Mouse (Mus musculus): ENCODE measurements around the gene Hnrnpdl.

Gene Hnrnpdl

DNA sequence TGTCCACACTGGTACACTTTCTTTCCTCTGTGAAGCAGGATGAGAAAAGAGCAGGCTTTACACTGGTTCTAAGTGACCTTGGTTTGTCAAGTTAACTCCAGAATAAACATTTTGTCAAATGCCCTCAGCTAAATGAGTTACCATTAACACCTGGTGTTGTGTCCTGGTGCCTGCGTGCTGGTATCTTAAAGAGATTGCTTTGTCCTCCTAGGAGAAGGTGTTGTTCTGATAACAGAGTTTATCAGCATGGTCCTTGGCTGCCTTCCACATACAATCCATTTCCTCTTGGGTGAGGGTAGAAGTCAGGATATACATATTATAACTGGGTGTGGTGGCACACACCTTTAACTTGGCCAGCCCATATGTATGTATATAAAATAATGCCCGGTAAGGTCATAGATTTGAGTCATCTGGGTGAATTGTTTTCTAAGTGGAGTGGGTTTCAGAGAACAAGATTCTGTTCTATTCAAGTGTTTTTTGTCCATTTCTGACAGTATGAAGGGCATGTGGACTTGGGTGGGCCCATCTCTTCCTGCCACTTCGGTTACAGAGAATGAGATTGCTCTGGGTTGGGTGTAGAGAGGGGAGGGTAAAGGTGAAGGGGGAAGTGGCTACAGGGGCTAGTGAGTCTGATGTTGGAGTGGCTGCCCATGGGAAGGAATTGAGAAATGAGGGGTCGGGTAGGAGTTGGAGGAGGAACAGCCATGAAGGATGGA is 33.0 kb downstream of the Hnrnpdl start:
- no peak for DNase-seq (ENCODE audit: inconsistent age in 2 of 2, low spot score in 1 of 2)

DNA sequence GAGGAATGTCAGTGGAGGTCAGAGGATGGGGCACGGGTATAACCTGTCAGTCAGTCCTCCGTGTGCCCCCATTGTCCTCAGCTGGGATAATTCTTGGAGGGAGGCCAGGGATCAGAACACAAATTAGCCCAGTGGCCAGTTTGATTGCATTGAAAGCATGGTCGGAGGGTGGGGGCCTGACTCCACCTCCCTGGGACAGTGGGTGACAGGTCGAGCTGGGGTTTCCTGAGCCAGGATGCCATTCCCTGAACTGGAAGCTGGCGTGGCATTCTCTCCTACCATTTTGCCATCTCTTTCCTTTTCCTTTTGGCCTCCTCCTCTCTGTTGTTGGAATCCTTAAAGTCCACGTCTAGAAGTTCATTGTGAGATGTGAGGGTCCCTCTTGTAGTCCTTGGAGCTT is 33.6 kb downstream of the Hnrnpdl start:
- no peak for DNase-seq (ENCODE audit: inconsistent age in 2 of 2, low spot score in 1 of 2)

DNA sequence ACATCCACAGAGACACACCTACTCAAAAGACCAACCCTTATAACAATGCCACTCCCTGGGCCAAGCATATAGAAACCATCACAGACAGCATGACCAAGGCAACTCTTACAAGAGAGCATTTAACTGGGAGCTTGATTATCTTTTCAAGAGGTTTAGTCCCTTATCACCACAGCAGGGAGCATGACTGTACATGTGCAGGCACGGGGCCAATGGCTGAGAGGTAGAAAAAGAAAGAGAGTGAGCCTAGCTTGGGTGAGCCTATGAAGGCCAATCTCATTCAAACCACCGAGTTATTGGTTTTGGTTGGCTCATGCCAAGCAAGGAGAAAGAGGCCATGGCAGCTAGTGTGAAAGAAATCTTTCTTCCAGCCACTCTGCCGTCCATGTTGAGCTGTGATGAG is 34.0 kb downstream of the Hnrnpdl start:
- peak; percentile 18 to 38 for DNase-seq (ENCODE audit: inconsistent age in 2 of 2, low spot score in 1 of 2)

DNA sequence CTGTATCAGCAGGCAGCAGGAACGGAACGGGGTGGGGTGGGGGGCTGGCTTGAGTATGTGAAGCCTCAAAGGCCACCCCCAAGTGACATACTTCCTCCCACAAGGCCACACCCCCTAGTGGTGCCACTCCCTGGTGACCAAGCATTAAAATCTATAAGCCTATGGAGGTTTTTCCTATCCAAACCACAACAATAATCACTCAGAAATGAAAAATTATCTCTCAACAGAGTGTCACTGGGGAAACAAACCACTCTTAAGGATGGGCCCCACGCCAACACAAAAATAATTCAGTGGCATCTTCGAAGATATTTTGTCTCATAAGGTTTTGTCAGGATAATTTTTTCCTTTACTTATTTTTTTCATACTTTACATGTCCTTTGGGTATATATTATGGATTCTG is 35.6 kb downstream of the Hnrnpdl start:
- DNase-seq (ENCODE audit: inconsistent age in 2 of 2, low spot score in 1 of 2): no peak

DNA sequence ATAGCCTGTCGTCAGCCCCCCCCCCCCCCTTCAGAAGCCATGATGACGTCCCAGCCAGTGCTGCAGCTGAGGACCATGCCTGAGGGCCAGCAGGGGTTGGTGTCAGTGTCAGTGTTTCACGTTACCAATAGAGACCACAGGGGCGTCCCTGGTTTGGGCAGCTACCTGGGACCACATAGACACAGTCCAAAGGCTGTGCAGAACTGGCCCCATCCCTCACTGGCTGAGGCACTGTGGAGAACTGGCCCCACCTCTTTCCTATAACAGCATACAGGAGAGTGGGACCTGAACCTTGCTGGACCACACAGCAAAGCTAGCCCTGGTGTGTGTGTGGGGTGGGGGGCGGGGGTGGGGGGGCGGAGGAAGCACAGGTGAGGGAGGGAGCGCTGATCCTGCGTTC is 39.0 kb downstream of the Hnrnpdl start:
- no peak for DNase-seq (ENCODE audit: inconsistent age in 2 of 2, low spot score in 1 of 2)

DNA sequence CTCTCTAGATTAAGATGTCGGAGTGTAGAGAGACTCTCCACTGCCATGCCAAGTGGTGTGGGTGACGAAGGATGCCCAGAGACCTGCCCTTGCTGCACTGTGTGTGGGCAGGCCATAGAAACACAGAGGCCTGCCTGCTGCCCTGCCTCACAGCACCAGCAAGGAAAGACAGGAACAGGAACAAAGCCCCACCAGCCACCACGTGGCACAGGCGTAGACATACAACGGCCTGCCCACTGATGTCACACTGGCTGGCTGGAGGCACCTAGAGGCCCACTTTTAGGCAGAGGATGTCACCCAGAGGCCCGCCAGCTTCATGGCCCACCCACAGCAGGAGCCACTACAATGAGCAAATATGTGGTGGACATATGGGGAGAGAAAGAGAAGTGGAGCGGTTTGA is 39.4 kb downstream of the Hnrnpdl start:
- DNase-seq (ENCODE audit: inconsistent age in 2 of 2, low spot score in 1 of 2): no peak

DNA sequence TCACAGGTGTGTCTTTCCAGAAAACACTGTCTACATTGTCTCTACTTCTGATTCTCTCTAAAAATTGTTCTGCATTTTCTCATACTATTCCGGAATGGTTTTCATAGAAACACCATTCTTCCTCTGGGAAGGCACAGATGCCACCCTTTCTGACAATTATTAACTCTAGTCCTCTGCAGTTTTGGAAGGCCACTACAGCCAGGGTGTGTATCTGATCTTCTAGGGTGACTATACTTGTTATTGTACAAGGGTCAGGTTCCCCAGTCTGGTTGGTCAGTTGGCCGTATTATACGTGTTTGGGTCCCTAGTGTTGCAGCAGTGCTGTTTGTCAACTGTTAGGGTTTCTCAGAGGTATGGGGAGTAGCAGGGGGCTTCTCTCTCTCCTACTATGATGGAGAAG is 44.8 kb downstream of the Hnrnpdl start:
- no peak for DNase-seq (ENCODE audit: inconsistent age in 2 of 2, low spot score in 1 of 2)

DNA sequence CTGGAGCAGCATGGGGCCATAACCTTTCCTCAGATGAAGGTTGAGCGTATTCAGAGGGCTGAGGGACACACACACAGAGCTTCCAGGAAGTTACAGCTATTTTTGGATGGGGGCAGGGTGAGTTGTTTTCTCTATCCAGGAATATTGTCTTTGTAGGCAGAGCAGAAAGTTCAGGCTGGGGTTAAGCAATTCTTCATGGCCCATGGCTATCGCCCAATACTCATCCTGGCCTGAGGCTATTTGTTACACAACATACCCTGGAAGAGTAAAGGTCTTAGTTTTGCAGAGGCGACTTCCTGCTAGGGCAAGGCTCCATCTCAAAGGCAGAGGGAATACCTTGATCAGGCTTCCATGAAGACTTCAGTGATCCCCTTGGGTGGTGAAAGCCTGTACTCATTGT is 45.3 kb downstream of the Hnrnpdl start:
- peak in 1 of 2 experiments; percentile 54 for DNase-seq (ENCODE audit: inconsistent age in 2 of 2, low spot score in 1 of 2)

All from adrenal gland, adult (tissue).